Mouse (Mus musculus) heart, adult 11 months (tissue): ENCODE data around the gene Fam76b.

Experiments
- DNase-seq: peaks from one replicate; pipeline ENCODE4 v3.0.0; 2022

Gene Fam76b

DNA sequence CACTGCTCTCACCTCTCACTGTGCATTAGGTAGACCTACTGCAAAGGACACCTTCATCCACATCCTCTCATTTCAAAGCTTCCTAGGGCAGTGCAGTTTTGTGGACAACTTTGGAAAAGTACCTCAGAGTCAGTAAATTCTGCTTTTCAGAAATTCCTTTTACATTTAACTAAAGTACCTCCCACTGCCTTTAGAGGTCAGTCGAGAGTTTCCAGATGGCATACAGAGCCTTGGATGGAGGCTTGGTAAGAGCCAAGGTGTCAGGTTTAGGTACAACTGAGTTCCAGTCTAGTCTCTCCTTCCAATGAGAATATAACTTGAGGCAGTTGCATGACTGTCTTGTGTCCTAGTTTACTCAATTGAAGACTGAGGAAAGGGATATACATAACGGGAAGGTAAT is 46.8 kb downstream of the Fam76b start:
- peak; percentile 44 for DNase-seq

DNA sequence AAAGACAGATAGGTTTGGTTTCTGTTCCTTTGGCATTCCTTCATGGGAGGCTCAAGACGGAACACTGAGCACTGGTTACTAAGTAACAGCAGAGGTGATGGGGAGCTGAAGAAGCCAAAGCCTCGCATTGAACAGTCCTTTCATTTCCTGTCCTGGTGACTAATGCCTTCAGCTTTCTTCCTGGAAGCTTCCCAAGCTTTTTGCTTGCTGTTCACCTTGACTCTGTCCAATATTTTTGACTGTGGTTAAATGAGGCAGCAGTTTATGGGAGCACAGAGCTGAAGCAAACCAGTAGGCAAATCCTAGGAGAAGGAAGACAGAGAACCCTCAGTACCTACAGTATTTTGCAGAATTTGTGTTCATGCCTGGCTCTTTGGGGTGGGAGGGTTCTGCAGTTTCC is 47.8 kb downstream of the Fam76b start:
- DNase-seq: peak; percentile 75

DNA sequence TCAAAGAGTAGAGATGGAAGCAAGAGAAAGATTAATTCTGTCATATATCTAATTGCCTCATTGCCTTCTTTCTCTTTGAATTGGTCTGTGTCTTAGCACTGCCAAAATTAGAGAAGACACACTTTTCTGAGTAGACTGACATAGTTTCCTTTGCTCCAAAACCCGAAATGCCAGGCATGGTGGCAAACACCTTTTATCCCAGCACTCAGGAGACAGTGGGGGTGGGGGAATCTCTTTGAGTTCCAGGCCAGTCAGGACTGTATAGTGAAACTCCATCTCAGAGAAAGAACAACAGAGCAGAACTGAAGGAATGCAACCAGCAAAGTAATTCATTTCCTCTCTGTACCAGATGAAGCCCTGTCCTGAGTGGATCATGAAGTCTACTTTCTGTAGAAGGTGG is 53.2 kb downstream of the Fam76b start:
- DNase-seq: peak; percentile 55

DNA sequence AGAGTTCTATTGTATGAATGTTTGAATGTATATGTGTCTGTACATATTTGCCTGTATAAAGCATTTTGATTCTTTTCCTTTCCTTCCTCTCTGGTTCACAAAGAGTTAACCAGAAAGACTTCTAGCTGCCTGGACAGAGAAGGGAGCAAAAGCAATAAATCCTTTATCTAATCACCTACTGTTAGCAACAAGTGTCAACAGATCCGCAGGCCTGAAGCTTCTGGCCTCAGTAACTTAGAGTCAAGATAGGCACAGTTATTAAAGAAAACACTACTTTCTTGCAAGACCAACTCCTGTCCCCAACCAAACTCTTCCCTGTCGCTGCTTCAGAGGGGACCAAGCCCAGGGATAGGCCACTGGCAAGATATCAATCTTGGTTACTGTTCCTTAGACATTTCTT is 55.0 kb downstream of the Fam76b start:
- peak; percentile 36 for DNase-seq

DNA sequence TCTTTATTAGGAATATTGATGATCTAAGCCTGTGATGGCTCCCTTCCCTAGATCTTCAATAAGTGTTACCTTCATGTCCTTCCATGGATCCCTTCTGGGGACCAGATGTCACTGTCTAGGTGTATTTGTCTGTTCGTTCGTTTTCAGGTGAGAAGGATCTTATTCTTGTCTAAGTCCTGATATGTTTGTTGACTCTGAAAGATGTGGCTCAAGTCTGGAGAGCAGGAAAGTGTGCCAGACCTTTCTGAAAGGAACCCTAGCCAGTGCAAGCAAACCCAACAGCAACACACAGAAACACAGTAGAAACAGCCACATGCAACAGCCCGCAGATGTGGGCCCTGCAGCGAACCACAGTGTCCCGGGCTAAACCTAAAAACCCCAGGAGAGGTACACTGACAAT is 61.5 kb downstream of the Fam76b start:
- DNase-seq: peak; percentile 75

DNA sequence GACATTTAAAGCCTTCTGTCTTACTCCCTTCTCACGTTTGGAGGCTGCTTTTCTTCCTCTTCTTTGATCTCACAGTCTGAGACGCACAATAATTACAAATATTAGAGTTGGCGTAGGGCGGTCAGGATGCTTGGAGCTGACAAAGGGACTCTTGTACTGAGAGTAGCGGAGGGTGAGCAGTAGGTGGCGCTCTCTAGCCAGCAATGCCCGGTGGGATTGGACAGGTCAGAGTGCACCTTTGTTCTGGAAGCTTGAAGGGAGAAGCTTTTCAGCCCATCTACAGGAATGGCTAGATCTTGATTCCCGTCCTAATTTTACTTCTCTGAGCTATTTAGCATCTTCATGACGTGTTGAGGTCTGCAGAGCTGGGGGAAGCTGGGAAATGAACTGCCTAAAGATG is 62.1 kb downstream of the Fam76b start:
- DNase-seq: peak; percentile 93

DNA sequence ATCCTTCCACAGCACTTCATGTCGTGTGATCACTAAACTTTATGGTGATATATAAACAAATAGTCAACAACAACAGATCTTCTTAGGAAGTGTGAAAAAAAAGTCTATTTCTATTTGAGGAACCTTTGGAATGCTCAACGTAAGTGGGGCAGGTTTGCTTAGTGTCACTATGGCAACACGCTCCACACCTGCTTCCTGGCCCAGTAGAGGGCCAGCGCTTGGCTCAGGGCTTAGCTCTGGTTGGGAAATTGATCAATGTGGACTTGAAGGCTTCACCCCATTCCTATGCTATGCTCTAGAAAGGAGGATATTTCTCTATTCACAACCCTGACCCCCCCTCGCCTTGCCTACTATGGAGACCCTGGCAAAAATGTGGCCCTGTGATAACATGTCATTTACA is 62.7 kb downstream of the Fam76b start:
- DNase-seq: peak; percentile 57

DNA sequence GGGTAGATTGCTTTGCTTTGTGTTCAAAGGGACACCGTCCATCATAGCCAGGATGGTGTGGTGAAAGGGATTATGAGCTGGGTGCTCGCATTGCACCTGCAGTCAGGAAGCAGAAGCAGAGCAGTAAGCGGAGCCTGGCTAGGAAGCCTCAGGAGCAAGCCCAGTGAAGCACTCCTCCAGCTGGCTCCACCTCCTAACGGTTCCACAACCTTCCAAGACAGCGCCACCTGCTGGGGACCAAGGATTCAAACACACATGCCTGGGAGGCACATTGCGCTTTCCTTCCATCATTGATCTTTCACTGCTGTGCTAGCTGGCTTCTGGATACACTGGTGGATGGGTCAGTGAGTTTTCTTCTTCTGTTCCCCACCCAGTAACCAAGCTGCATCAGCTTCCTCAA is 64.4 kb downstream of the Fam76b start:
- DNase-seq: peak; percentile 81

DNA sequence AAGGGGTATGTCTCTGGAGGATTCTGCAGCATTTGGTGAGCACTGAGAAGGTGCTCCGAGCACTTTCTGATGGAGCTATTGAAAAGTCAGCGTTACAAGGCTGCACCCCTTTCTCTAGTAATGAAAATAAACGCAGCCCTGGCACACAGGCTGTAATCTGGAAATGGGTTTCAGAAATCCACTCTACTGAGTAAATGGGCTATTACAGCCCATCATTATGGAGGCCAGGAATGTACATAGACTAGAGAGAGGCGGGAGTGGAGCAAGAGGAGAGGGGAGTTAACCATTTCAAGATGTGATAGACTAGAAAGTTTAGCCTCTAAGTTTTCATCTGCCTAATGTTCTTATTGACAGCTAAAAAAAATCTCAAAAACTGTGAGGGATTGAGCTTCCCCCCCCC is 65.5 kb downstream of the Fam76b start:
- peak; percentile 70 for DNase-seq

DNA sequence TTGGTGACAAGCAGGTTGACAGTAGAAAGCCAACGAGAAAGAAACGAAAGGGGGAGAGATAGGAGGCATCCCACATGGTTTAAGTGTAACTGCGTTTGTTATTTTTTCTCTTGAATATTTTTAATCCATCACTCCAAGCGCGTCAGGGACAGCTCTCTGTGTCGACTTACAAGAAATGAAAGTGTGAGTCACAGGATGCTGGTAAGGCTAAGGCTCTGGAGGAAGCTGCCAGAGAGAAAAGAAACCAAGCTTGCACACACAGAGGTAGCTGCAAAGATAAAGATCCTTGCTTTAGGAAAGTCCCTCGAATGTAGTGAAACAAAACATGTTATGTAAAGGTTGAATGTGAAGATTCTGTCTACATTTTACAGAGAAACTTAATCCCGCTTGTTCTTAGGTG is 67.0 kb downstream of the Fam76b start:
- peak; percentile 80 for DNase-seq

DNA sequence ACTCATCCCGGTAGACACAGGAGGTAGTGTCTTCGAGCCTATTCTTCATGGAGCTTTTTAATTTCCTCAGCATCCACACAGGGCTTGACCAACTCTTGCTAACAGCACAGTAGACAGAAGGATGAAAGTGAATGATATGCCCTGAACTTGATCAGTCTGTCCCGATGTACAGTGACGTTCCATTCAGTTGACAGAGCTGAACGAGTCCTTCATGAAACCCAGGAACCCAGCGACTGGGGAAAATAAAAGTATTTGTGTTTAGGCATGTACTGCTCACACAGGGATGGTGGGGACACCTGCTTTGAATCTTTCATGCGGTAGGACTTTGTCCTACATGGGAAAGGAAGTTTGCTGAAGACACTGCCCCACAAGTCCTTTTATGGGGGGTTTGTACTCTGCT is 67.4 kb downstream of the Fam76b start:
- DNase-seq: no peak

DNA sequence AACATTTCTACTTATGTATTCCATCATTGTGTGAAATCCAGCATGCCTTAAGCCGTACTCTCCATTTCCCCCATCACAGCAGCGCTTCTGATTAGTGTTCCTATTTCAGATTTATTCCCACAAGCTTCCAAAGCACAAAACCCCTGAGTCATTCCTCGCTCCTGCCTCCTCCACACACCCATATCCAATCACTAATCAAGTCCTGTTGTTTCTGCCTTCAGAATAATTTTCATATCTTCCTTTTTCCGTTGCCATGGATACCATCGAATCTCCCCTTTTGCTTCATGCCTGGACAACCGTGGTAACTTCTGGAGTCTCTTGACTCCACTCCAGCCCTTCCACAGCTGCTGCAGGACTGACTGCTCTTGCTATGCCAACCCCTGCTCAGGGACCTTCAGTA is 68.5 kb downstream of the Fam76b start:
- peak; percentile 91 for DNase-seq

DNA sequence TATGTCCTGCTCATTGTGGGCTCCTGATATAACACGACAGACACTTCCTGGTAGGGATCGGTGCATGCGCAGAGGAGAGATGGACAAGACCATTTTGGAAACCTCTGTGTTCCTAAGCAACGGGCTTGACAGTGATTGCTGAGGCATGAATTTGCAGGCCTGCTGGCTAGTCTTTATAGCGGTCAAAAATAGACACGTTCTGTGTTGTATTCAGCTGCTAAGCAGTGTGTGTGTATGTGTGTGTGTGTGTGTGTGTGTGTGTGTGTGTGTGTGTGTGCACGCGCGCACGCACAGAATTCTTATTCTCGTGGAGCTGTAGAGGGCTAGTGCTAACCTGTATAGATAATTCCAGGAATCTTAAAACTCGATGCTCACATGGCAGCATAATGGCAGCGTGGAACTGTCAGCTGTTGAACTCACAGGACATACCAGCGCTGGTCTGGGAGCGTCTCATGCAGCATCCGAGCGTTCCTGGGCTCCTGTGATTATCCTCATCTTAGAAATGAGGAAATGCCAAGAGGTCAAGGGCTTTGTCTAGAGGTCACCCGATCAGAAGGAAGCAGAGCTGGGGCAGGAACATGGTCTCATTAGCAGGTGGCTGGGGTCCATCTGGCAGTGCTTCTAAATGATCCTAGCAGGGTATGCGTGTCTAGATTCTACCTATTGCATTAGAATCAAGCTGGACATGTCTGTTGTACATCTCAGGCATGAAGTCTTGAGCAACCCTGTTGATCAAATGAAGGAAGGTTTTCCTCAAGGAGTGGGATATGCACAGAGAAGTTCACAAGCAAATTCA is 71.2 kb downstream of the Fam76b start:
- DNase-seq: peak; percentile 85

DNA sequence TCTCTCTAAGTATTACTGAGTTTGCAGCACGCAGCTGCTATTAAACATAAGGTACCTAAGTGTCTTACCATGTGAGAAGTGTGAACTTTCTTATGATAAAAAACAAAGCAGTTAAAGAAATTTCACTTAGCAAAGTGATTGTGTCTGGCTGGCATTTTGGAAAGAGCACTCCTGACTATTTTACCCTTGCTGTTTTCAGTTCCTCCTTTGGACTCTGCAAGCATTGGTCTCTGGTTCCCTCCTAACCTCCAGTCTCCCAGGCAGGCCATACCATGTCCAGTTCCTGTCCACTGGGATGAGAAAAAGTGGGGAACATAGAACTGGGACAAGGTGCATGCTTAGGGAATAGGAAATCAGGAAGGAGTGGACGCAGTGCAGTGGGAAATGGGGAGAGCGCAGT is 74.5 kb downstream of the Fam76b start:
- peak; percentile 30 for DNase-seq

DNA sequence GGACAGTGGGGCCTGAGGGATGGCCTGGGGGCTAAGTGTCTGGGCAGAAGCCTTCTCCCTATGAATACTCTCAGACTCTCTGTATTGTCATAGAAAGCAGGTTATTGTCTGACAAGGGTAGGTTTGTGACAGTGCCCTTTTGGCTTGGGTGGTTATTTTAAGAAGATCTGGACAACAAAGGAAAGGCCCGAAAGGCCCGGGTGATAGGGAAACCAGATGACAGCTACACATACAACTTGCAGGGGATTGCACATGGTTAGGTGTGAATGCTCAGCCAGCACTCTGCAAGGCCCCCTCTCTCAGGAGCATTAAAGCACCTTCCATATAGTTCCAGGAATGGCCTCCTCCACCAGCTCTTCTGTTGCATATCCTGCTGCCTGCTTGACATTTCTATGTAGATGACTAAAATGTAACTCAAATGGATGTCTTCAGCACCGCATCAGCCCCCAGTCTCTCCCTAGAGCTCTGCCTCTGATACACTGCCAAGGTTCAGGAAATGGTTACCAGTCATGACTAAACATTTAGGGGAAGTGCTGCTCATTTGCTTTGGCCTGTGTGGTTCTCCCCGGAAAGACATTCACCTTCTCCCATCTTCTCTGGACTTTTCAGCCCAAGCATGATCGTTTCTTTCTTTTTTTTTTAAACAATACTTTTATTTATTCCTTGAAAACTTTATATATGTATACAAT is 76.7 kb downstream of the Fam76b start:
- DNase-seq: peak; percentile 52
